Mouse (Mus musculus) E14TG2a.4 (cell line): ENCODE data around the gene St5.

ENCODE experiments used
- CTCF ChIP-seq: conservative IDR thresholded peaks from 2 replicates; pipeline ENCODE4 v1.5.1; 2014; ENCODE audit warnings: low read length
- POU5F1 ChIP-seq: IDR thresholded peaks from 2 replicates; pipeline ENCODE4 v1.6.1; 2014; ENCODE audit warnings: low read length, borderline replicate concordance

GRCm38 (mm10) chr7:109609565-109610345 is 93.7 kb downstream of the St5 start:
- TF ChIP-seq CTCF, result no peak
- 0 out of 2 replicates have a peak, but pooled peaks have one; percentile 40 for TF ChIP-seq POU5F1
